Mouse (Mus musculus) thymus, postnatal 0 days (tissue): ENCODE data around the gene Hspbap1. TPM values are rescaled to one million over a fixed set of nuclear protein-coding genes. Genes with fewer than 3 reads are reported as not detected.

Experiments
- DNase-seq: peaks from one replicate; pipeline ENCODE4 v3.0.0-alpha.2; 2015; ENCODE audit warnings: low spot score
- polyA plus RNA-seq: library from polyadenylated mRNA; unstranded; fragments of >200 nt; fragmentation: Nextera tagmentation; extraction: Ambion mirVana; gene quantifications from 2 replicates; pipeline ENCODE4 v1.2.1, GENCODE M21; 2015

Hspbap1 gene
- polyA plus RNA-seq, result 17.1 and 18.5 TPM in 2 replicates

GRCm38 (mm10) chr16:35769878-35770657 is at the start of gene Hspbap1:
TSS of gene Hspbap1 (plus strand) at chr16:35770375.
- peak; percentile 94 for DNase-seq

GRCm38 (mm10) chr16:35724561-35724960 is 45.6 kb upstream of the Hspbap1 start:
- DNase-seq, result no peak

DNA sequence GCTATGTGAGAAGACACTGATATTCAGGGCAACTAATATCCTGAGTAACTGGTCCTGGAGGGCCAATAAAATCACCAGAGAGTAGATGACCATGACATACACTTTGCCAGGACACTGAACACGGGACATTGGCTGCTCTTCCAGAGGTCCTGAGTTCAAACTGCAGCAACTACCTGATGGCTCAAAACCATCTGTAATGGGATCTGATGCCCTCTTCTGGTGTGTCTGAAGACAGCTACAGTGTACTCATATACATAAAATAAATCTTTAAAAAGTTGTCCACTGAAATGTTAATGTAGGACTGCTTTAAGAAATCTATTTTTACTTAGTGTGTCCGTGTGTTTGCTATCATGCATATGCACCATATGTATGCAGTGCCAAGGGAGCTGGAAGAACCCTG is 43.6 kb upstream of the Hspbap1 start:
- no peak for DNase-seq

GRCm38 (mm10) chr16:35729151-35729738 is 40.9 kb upstream of the Hspbap1 start:
- DNase-seq, result no peak

GRCm38 (mm10) chr16:35732096-35732495 is 38.1 kb upstream of the Hspbap1 start:
- DNase-seq, result no peak

DNA sequence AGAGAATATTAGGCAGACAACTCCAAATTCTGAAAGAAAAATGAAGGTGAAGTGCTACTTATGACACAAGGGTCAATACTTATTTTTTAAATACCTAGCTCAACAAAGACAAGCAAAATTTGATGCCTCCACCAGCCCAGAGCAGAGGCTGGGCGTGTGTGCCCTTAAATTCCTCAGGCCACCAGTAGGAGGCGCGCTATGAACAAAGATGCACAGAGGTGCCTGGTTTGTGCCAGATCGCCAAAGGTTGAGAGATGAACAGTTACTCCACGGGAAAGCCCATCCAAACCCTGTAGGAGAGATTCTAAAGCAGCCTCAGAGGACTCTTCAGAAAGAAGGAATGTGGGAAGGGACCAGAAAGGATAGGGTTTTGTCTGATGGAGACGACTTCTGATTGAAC is 36.1 kb upstream of the Hspbap1 start:
- DNase-seq, result peak; percentile 79

- no peak for DNase-seq
These were observed 31.9 kb upstream of the Hspbap1 start for GRCm38 (mm10) chr16:35738096-35738767.

- DNase-seq, result no peak
These were observed 30.6 kb upstream of the Hspbap1 start for GRCm38 (mm10) chr16:35739548-35739947.

DNA sequence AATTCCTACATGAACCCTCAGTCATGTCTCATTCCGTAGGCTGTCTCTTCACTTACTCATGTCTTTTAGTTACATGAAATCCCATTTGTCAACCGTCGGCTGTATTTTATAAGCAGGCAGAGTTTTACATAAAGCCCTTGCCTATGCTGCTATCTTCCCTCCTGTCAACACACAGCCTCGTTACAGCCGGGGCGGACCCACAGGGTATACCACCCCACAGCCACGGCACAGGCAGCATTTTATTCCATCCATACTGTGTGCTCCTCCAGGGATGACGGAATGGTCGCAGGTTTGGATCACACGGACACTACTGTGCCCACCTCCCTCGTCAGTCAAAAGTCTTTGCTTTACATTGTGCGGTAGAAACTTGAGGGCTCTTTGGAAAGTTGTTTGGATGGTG is 29.8 kb upstream of the Hspbap1 start:
- no peak for DNase-seq

- no peak for DNase-seq
These were observed 29.2 kb upstream of the Hspbap1 start for GRCm38 (mm10) chr16:35740943-35741342.

GRCm38 (mm10) chr16:35741621-35742020 is 28.6 kb upstream of the Hspbap1 start:
- DNase-seq, result peak; percentile 64

DNA sequence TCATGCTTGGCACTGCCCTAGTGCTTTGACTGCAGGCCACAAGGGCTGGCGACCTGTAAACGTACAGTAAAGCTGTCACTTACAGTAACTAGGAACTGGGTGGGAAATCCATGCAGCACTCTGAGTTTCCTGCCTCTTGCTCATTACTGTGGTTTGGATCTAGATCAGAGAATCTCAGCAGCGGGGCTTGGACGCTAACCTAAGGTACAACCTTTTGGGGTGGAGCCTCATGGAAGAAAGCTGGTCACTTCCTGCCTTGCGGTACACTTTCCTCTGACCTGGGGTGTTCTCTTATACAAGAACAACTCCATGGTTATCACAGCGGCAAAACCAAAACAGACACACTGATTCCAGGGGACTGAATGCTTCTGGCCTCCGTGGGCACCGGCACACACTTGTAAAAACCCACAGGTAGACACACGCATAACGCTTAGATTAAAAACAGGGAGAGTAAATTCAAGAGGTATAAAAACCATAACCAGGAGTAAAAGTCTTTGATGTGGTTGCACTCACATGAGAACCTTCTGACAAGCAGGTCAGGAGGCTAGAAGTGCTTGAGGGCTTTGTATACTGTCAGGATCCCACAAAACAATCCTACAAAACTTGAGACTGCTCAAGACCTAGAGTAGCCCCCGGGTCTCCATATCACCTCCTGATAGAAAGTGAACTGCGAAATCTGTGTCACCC is 27.8 kb upstream of the Hspbap1 start:
- DNase-seq, result peak; percentile 61

DNA sequence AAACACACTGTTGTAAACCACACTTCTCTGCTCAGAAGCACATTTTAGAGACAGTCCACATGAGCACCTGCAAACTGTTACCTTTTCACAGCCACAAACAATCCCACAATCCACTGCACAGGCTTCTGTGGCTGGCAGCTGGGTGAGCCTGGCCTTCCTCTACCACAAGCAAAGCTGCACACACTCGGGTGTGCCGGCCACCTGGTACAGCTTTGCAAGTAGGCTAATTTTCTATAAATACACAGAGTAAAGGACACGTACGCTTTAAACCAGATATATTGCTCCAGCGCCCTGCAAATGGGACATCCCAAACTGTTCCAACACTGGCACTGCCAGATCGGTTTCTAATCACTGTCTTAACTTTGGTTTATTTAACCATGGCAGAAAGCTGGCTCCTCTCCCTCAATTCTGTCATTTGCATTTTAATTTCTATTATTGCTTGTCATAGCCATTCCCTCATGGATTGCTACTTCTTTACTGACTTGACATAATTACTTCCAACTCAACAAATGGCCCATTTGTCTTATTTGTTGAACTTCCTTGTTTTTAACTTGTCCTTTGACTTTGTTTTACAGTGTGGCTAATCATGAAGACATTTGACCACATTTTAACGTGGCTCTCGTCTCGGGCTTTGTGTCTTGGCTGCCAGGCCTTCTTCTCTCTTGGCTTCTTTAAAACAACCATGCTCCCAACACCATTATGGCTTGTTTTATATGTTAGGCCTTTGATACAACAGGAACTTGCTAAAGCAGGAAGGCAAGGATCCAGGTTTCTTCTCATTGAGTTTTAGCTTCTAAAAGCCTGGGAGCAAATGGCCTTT is 22.5 kb upstream of the Hspbap1 start:
- peak; percentile 87 for DNase-seq

GRCm38 (mm10) chr16:35748237-35748603 is 22.0 kb upstream of the Hspbap1 start:
- no peak for DNase-seq

- no peak for DNase-seq
These were observed 20.8 kb upstream of the Hspbap1 start for GRCm38 (mm10) chr16:35749385-35749784.

- no peak for DNase-seq
These were observed 18.3 kb upstream of the Hspbap1 start for GRCm38 (mm10) chr16:35751841-35752240.

DNA sequence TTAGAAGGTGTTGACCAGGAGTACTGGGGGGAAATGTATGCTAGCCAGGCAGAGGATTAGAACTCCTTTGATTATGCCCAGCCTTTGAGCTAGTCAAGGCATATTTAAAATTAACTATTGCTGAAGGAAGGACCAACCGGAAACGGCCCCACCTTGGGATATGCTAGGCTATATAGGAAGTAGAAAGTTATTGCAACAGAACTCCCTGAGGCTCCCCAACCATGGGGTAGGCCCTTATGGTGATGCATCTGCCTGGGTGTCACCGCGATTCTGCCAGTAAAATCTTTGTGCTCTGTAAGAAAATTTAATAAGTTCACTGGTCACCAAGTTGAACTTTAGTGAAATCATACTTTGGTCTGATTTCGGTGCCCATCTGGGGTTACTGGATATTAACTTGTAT is 16.2 kb upstream of the Hspbap1 start:
- no peak for DNase-seq

DNA sequence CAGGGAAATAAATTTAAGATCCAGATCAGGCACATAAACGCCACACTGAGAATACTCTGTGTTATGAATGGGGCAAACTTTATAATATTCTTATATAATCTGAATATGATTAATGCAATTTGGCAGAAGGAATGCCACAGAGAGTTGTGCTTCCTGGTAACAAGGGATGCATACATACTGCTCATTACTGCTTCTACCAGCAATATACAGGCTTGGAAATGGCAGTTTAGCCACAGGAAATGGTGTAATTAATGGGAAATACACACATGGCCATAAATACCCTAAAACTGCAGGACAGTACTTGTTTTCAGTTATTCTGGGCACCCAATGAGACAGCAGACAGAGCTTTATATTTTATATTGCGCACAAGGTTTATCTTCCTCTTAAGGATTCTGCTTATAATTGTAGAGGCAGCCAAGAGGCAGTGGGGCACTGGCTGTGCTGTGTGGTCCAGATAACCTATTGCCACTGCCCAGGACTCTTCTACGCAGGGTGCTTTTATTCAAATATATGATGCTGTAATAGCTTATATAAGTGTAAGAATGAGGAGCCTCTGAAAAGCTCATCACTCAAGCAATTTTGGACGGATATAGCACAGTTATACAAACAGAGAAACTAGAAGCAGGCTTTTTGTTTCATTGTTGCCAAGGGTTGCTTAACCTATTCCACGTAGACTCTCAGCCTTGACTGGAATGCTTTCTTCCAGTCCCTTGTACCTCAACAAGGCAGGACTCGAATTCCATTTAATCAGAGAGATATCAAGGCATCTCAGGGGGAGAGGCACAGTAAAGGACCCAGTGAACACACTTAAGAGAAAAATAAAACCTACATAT is 14.5 kb upstream of the Hspbap1 start:
- DNase-seq, result no peak

DNA sequence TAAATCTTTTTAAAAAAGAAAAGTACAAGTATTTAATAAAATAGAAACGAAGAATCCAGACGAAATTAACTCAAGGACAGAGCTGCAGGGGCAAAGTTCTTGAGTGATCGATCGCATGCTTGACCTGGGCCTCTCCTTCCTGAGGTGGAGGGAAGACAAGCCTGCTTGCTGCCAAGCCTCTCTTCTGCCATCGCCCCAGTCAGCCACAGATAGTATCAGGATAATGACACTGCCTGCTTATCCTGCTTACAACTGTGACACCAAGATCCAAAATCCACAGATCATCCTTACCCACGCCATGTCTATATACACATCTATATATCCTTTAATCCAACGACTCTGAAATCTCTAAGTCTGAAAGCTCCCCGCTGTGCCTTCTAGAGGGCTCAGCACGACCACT is 13.5 kb upstream of the Hspbap1 start:
- DNase-seq, result no peak

DNA sequence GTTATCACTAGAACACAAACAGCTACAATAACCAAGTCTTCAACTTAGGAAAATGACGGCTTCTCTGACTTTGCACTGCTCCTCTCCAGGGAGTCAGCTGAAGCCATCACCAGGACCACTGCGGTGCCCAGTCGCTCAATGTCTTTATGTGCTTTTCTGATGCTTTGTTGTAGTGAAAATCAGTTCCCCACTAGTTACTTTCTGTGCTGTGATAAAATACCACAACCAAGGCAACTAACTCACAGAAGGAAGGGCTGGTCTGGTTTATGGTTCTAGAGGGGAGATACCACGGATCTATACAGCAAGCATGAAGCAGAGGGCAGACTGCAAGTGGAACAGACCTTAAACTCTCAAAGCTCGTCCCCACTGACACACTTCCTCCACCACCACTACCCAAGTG is 10.8 kb upstream of the Hspbap1 start:
- DNase-seq, result no peak
